Mouse (Mus musculus): ENCODE results near the gene Slc17a2. TPM values are rescaled to one million over a fixed set of nuclear protein-coding genes. Genes with fewer than 3 reads are reported as not detected.
A peak's percentile ranks its signal among the peaks of the same experiment; 100 is the strongest.
"Not testable (repeated sequence)": the region's sequence is repeated elsewhere in the genome, so short reads cannot be mapped to it uniquely, and the experiment has no call there.

The Slc17a2 gene
- polyA plus RNA-seq, 1 experiment from 2014 or later: not detected

GRCm38 (mm10) chr13:23764324-23765171, 42.2 kb upstream of the Slc17a2 start:
- H3K27me3 ChIP-seq (replicated peaks): no peaks in the 10 kb centered on the region
- no peaks in the 10 kb centered on the region for H3K9me3 ChIP-seq
- peak overlapping the region; percentile 94 for H3K4me2 ChIP-seq
- H3K4me1 ChIP-seq: peaks cover 33% of the 10 kb centered on the region
- peak overlapping the region; percentile 87; the same call in 1 of the 2 replicates for H3K27ac ChIP-seq
- peak overlapping the region; percentile 65 for H3K4me3 ChIP-seq
- H3K9ac ChIP-seq: peak overlapping the region; percentile 67
- WGBS: 28% methylated on average over 12 of the region's 12 CpGs
- H3K36me3 ChIP-seq (replicated peaks): no peaks in the 10 kb centered on the region
- ATAC-seq (replicated peaks): no peak

GRCm38 (mm10) chr13:23765172-23765513, 41.6 kb upstream of the Slc17a2 start:
- Histone ChIP-seq H3K36me3 (replicated peaks) (no peaks in the 10 kb centered on the region), H3K27me3 (replicated peaks) (no peaks in the 10 kb centered on the region), H3K4me3 (no peak overlapping the region), H3K27ac (no peak overlapping the region), H3K9ac (no peak overlapping the region), H3K9me3 (no peaks in the 10 kb centered on the region), H3K4me2 (no peak overlapping the region), H3K4me1 (peaks cover 28% of the 10 kb centered on the region)
- WGBS: 73% methylated on average over 1 of the region's 1 CpGs
- no peak for ATAC-seq (replicated peaks)

GRCm38 (mm10) chr13:23766772-23767171, 40.0 kb upstream of the Slc17a2 start:
- H3K9me3 ChIP-seq: no peaks in the 10 kb centered on the region
- no peak overlapping the region for H3K27ac ChIP-seq
- no peak overlapping the region for H3K4me3 ChIP-seq
- no peak overlapping the region for H3K9ac ChIP-seq
- no peak overlapping the region for H3K4me2 ChIP-seq
- no peaks in the 10 kb centered on the region for H3K36me3 ChIP-seq (replicated peaks)
- H3K4me1 ChIP-seq: peaks cover 20% of the 10 kb centered on the region
- H3K27me3 ChIP-seq (replicated peaks): no peaks in the 10 kb centered on the region
- no peak for ATAC-seq (replicated peaks)

DNA sequence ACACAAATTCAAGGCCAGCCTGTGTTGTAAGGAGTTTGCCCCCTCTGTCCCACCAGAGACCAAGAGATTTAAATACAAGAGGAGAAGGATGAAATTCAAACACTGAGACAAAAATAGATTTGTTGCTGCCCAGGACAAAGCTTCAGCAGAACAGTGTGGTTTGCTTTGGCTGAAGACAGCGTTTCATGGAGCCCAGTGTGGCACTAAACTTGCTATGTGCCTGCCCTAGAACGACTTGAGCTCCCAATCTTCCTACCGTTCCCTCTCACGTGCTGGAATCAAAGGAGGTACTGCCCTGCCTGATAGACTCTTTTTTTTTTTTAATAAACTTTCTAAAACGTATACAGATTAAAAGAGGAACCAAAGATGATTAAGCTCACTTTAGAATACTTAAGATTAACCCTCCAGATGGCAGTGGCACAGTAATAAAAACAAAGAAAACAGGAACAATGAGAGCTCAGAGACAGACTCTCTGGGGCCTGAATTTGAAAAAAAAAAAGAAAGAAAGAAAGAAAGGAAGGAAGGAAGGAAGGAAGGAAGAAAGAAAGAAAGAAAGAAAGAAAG, 37.9 kb upstream of the Slc17a2 start:
- Histone ChIP-seq H3K4me1 (peaks cover 6% of the 10 kb centered on the region), H3K36me3 (replicated peaks) (no peaks in the 10 kb centered on the region), H3K4me3 (no peak overlapping the region), H3K9ac (no peak overlapping the region), H3K9me3 (no peaks in the 10 kb centered on the region), H3K27ac (no peak overlapping the region), H3K4me2 (no peak overlapping the region), H3K27me3 (replicated peaks) (no peaks in the 10 kb centered on the region)
- ATAC-seq (replicated peaks): no peak
- WGBS: 45% methylated on average over 5 of the region's 5 CpGs

DNA sequence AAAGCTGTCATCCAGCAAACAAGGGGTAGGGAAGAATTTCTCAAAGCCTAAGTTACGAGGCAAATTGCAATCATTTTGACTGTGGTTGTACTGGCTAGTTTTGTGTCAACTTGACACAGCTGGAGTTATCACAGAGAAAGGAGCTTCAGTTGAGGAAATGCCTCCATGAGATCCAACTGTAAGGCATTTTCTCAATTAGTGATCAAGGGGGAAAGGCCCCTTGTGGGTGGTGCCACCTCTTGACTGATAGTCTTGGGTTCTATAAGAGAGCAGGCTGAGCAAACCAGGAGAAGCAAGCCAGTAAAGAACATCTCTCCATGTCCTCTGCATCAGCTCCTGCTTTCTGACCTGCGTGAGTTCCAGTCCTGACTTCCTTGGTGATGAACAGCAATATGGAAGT, 37.2 kb upstream of the Slc17a2 start, which contains the start of gene Trim38:
TSS of gene Trim38 (plus strand) at position 301 of the 400 bp plus-strand sequence.
- not testable (repeated sequence) for H3K36me3 ChIP-seq (replicated peaks); H3K4me2 ChIP-seq; H3K4me3 ChIP-seq; H3K9me3 ChIP-seq; ATAC-seq (replicated peaks); H3K27ac ChIP-seq; H3K4me1 ChIP-seq; H3K27me3 ChIP-seq (replicated peaks); H3K9ac ChIP-seq
- WGBS: 84% methylated on average over 2 of the region's 2 CpGs

- peak overlapping the region; percentile 13; the same call in 1 of the 2 replicates for H3K4me3 ChIP-seq
- no peak overlapping the region for H3K9ac ChIP-seq
- H3K9me3 ChIP-seq: no peaks in the 10 kb centered on the region
- H3K4me2 ChIP-seq: peak overlapping the region; percentile 41
- H3K27me3 ChIP-seq (replicated peaks): no peaks in the 10 kb centered on the region
- no peaks in the 10 kb centered on the region for H3K4me1 ChIP-seq
- H3K27ac ChIP-seq: no peak overlapping the region
- ATAC-seq (replicated peaks): peak; percentile 92
- WGBS: 25% methylated on average over 21 of the region's 21 CpGs
- no peaks in the 10 kb centered on the region for H3K36me3 ChIP-seq (replicated peaks)
Observed at GRCm38 (mm10) chr13:23772561-23773313, 34.1 kb upstream of the Slc17a2 start.

GRCm38 (mm10) chr13:23778339-23778738, 28.5 kb upstream of the Slc17a2 start:
- WGBS: 94% methylated on average over 7 of the region's 7 CpGs
- Histone ChIP-seq H3K9me3 (no peaks in the 10 kb centered on the region), H3K9ac (no peak overlapping the region), H3K4me2 (no peak overlapping the region), H3K4me3 (no peak overlapping the region), H3K4me1 (no peaks in the 10 kb centered on the region), H3K36me3 (replicated peaks) (no peaks in the 10 kb centered on the region), H3K27ac (no peak overlapping the region), H3K27me3 (replicated peaks) (no peaks in the 10 kb centered on the region)
- no peak for ATAC-seq (replicated peaks)

DNA sequence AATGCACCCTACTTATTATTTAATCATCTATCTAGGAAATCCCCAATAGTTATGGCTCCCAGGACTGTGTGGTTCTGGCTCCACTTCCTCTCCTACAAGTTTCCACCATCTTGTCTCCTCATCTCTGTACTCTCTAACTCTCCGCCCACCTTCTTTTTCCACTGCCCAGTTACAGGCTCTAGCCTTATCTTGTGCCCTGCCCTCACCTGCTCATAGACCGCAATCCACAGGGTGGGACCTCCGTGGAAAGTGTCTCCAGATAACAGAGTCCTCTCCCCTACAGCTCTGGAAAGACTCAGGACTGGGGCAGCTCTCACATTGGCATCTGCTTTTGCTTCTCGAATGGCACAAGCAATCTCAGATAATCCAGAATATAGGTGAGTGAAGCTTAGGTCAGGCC, 27.8 kb upstream of the Slc17a2 start:
- 87% methylated on average over 4 of the region's 4 CpGs for WGBS
- no peak for ATAC-seq (replicated peaks)

GRCm38 (mm10) chr13:23792520-23792919, 14.3 kb upstream of the Slc17a2 start:
- Histone ChIP-seq H3K9me3 (no peaks in the 10 kb centered on the region), H3K4me2 (no peak overlapping the region), H3K27me3 (replicated peaks) (no peaks in the 10 kb centered on the region), H3K36me3 (replicated peaks) (no peaks in the 10 kb centered on the region), H3K27ac (no peak overlapping the region), H3K4me1 (no peaks in the 10 kb centered on the region), H3K4me3 (no peak overlapping the region), H3K9ac (no peak overlapping the region)
- peak; percentile 78; the same call in 1 of the 2 replicates for ATAC-seq (replicated peaks)
- 48% methylated on average over 2 of the region's 2 CpGs for whole genome bisulfite sequencing

More for the DNA sequence above, 27.8 kb upstream of the Slc17a2 start:
- H3K4me1 ChIP-seq: no peaks in the 10 kb centered on the region
- H3K27me3 ChIP-seq (replicated peaks): no peaks in the 10 kb centered on the region
- H3K4me2 ChIP-seq: no peak overlapping the region
- no peak overlapping the region for H3K27ac ChIP-seq
- H3K36me3 ChIP-seq (replicated peaks): no peaks in the 10 kb centered on the region
- H3K9me3 ChIP-seq: no peaks in the 10 kb centered on the region
- H3K4me3 ChIP-seq: no peak overlapping the region
- H3K9ac ChIP-seq: no peak overlapping the region

GRCm38 (mm10) chr13:23799405-23799804, 7.4 kb upstream of the Slc17a2 start:
- ATAC-seq (replicated peaks): no peak
- H3K4me3 ChIP-seq: no peak overlapping the region
- 88% methylated on average over 5 of the region's 5 CpGs for WGBS
- no peak overlapping the region for H3K9ac ChIP-seq
- H3K4me2 ChIP-seq: no peak overlapping the region
- no peaks in the 10 kb centered on the region for H3K36me3 ChIP-seq (replicated peaks)
- H3K4me1 ChIP-seq: no peaks in the 10 kb centered on the region
- no peaks in the 10 kb centered on the region for H3K9me3 ChIP-seq
- no peaks in the 10 kb centered on the region for H3K27me3 ChIP-seq (replicated peaks)
- no peak overlapping the region for H3K27ac ChIP-seq

DNA sequence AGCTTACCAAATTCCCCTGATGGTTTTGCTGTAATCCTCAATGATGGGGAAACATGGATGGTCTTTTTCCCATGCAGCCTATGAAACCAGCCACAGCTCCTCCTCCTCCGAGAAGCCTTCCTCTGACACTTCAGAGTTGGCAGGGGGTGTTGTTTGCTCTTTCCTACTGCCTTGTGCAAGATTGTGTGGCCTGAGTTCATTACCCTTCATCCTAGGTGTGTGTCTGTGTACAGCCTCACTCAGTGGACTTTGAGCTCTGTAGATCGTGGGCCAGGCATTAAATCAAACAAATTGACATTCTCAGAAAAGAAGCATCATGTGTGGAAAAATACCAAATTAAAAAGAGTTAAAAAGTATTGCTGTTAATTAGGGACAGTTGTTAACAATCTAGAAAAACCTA, 2.3 kb upstream of the Slc17a2 start:
- Histone ChIP-seq H3K27me3 (replicated peaks) (no peaks in the 10 kb centered on the region), H3K27ac (no peak overlapping the region), H3K9me3 (no peaks in the 10 kb centered on the region), H3K9ac (no peak overlapping the region), H3K36me3 (replicated peaks) (no peaks in the 10 kb centered on the region), H3K4me2 (no peak overlapping the region), H3K4me1 (no peaks in the 10 kb centered on the region), H3K4me3 (no peak overlapping the region)
- WGBS: 90% methylated on average over 2 of the region's 2 CpGs
- no peak for ATAC-seq (replicated peaks)

DNA sequence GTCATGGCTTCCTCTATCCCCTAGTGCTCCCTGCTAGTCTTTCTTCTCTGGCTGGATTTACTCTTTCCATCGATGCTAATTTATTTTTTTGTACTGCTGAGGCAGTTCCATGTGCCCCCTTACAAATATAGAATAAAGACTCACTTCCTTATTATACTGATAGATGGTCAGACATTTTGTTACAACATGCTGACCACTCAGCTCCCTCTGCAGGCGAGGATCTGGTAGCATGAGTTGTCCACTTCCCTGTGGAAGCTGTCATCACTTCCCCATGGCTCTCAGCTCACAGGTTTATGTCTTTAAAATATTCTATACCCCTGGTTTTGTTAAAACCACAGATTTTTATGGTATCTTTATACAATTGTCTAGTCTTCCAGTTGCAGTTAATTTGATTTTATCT, 9.4 kb downstream of the Slc17a2 start:
- no peaks in the 10 kb centered on the region for H3K36me3 ChIP-seq (replicated peaks)
- no peaks in the 10 kb centered on the region for H3K4me1 ChIP-seq

More for the DNA sequence above, 9.4 kb downstream of the Slc17a2 start:
- Histone ChIP-seq H3K27me3 (replicated peaks) (no peaks in the 10 kb centered on the region), H3K9ac (no peak overlapping the region), H3K27ac (no peak overlapping the region), H3K9me3 (no peaks in the 10 kb centered on the region), H3K4me2 (no peak overlapping the region), H3K4me3 (no peak overlapping the region)
- 83% methylated on average over 2 of the region's 2 CpGs for WGBS
- no peak for ATAC-seq (replicated peaks)
